Mouse (Mus musculus): ENCODE data around the gene Nanos2.

DNA sequence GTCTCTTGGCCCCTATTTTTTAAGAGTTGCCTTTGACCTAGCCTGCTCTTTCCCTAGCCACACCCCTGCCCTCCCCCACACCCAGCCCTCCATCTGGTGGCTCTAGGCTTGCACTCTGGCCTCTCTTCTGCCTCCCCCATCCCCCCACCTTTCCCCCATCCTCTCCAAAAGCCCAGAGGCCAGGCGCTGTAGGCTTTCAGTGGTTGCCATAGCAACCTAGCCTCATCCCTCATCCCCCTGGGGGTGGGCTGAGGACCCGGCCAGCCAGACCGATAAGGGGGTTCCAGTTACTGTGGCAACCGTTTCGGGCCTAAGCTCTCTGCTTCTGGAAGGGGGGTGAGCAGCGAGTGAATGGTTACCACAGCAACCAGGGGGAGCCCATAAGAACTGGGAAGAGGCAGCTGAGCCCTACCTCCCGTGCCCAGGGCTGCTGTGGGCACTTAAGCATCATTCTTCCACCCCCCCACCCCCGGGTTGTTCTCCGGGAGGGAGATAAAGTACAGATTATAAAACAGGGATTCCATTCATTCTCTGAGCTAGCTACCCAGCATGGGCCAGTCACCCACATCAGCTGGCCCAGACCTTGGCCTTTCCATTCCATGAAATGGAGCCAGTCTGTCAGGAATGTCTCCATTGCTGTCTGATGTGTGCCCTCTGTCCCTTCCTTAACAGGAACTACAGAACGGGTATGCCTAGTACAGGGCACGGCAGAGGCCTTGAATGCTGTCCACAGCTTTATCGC is 37.2 kb upstream of the Nanos2 start:
- TF ChIP-seq CTCF (IDR thresholded peaks at IDR 0.05; ENCODE audit: low read depth, low read length) (no peak), GATA2 (IDR thresholded peaks at IDR 0.05; ENCODE audit: borderline replicate concordance, low read depth, low read length) (no peak), POLR2AphosphoS5 (IDR thresholded peaks at IDR 0.05; ENCODE audit: insufficient replicate concordance, low read depth, low read length) (no peak), GATA1 (IDR thresholded peaks at IDR 0.05; ENCODE audit: borderline replicate concordance, low read length) (no peak), TAL1 (conservative IDR thresholded peaks at IDR 0.05; ENCODE audit: low read depth, low read length) (no peak)
